Mouse (Mus musculus) WW6 (cell line): ENCODE results near the gene Setdb2.
"Not testable (repeated sequence)": the region's sequence is repeated elsewhere in the genome, so short reads cannot be mapped to it uniquely, and the experiment has no call there.

Source experiments
- DNase-seq: peaks from one replicate; pipeline ENCODE4 v3.0.0-alpha.2; 2013; ENCODE audit warnings: low read depth, low spot score

The Setdb2 gene

GRCm38 (mm10) chr14:59440558-59441471 is at the start of gene Setdb2, which contains the start of gene Cab39l:
Gene Setdb2, minus strand, starts transcription at chr14:59440884.
Gene Cab39l, plus strand, starts transcription at chr14:59440972.
- DNase-seq = peak; percentile 79

GRCm38 (mm10) chr14:59485247-59485810 is 44.6 kb upstream of the Setdb2 start:
- DNase-seq = no peak

- DNase-seq = no peak
Observed at GRCm38 (mm10) chr14:59478699-59479098, 38.0 kb upstream of the Setdb2 start.

GRCm38 (mm10) chr14:59470781-59471180 is 30.1 kb upstream of the Setdb2 start:
- no peak for DNase-seq

- no peak for DNase-seq
Observed at GRCm38 (mm10) chr14:59467798-59468197, 27.1 kb upstream of the Setdb2 start.

GRCm38 (mm10) chr14:59466503-59466902 is 25.8 kb upstream of the Setdb2 start:
- DNase-seq = no peak

- no peak for DNase-seq
Observed at GRCm38 (mm10) chr14:59447981-59448380, 7.3 kb upstream of the Setdb2 start.

GRCm38 (mm10) chr14:59445421-59445820 is 4.7 kb upstream of the Setdb2 start:
- no peak for DNase-seq

- DNase-seq = no peak
Observed at GRCm38 (mm10) chr14:59441472-59441805, 755 bp upstream of the Setdb2 start.

GRCm38 (mm10) chr14:59440039-59440438 is 645 bp downstream of the Setdb2 start:
- no peak for DNase-seq

GRCm38 (mm10) chr14:59438505-59438904 is 2.2 kb downstream of the Setdb2 start:
- no peak for DNase-seq

- DNase-seq = no peak
Observed at GRCm38 (mm10) chr14:59437398-59437797, 3.3 kb downstream of the Setdb2 start.

- DNase-seq = no peak
Observed at GRCm38 (mm10) chr14:59435206-59435605, 5.5 kb downstream of the Setdb2 start.

GRCm38 (mm10) chr14:59433902-59434301 is 6.8 kb downstream of the Setdb2 start:
- DNase-seq = no peak

GRCm38 (mm10) chr14:59430556-59430955 is 10.1 kb downstream of the Setdb2 start:
- no peak for DNase-seq

- no peak for DNase-seq
Observed at GRCm38 (mm10) chr14:59422912-59423663, 17.6 kb downstream of the Setdb2 start.

GRCm38 (mm10) chr14:59418171-59418570 is 22.5 kb downstream of the Setdb2 start:
- no peak for DNase-seq

GRCm38 (mm10) chr14:59414979-59415378 is 25.7 kb downstream of the Setdb2 start:
- not testable (repeated sequence) for DNase-seq

- DNase-seq = no peak
Observed at GRCm38 (mm10) chr14:59396999-59397398, 43.7 kb downstream of the Setdb2 start.

- no peak for DNase-seq
Observed at GRCm38 (mm10) chr14:59395281-59395680, 45.4 kb downstream of the Setdb2 start, which contains the start of gene Phf11c. Gene Phf11c, minus strand, starts transcription at chr14:59395381.

- not testable (repeated sequence) for DNase-seq
Observed at GRCm38 (mm10) chr14:59390181-59390580, 50.5 kb downstream of the Setdb2 start.

GRCm38 (mm10) chr14:59389532-59389931 is 51.2 kb downstream of the Setdb2 start:
- DNase-seq = no peak
